Mouse (Mus musculus) erythroblast, embryonic 14.5 days (primary cell): ENCODE data around the gene Rnf225.

Experiments used
- GATA1 ChIP-seq: IDR thresholded peaks from 2 replicates; pipeline ENCODE4 v1.6.1; 2012; ENCODE audit warnings: low read length, inconsistent platforms, mixed read lengths
- TAL1 ChIP-seq: IDR thresholded peaks from 3 replicates; pipeline ENCODE4 v1.6.1; 2012; ENCODE audit warnings: low read length, inconsistent platforms, mixed read lengths

DNA sequence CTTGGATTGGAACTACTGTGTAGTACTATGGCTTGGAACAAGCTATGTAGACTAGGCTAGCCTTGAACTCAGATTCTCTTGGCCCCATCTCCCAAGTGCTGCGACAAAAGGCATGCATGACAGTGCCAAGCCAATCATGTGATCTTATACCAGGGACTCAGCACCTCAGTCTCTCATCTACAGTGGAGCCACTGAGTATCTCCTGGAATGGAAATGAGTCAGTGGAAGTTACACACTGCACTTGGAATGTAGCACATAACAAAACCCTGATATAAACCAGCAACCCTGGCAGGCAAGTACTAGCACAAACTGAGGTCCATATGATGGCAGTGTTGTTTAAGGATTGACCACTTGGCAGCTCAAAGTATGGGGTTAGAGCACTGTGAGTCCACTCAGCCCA, 22.1 kb upstream of the Rnf225 start:
- TF ChIP-seq TAL1 (no peak), GATA1 (no peak)
